Mouse (Mus musculus) CD8-positive naive resting alpha-beta T cell, adult 2 months (primary cell): ENCODE measurements around the gene 0610040J01Rik.
"Not testable (repeated sequence)": the region's sequence is repeated elsewhere in the genome, so short reads cannot be mapped to it uniquely, and the experiment has no call there.

ENCODE experiments used
- DNase-seq, 2 experiments: peaks; one replicate each; pipeline ENCODE4 v3.0.0; 2022; ENCODE audit warnings: low read depth in 2 of 2, low spot score in 2 of 2

Gene 0610040J01Rik

GRCm38 (mm10) chr5:63897001-63897819, 85.0 kb downstream of the 0610040J01Rik start:
- DNase-seq: not testable (repeated sequence)

DNA sequence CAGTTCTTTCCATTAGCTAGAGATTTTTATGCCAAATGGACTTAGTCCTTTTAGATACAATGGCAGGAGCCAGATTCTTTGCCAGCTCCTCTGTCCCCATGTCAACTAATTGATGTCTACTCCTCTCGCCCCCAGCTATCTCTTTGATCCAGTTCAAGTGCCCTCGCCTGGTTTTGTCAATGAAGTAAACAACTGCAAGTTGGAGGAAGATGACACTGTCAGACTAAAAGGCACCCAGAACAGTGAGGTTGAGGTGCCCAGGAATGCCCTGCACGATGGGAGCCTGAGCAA, 85.6 kb downstream of the 0610040J01Rik start:
- DNase-seq: no peak

GRCm38 (mm10) chr5:63903329-63903728, 91.2 kb downstream of the 0610040J01Rik start:
- no peak for DNase-seq

- peak; percentile 77 to 85 for DNase-seq
Measured at GRCm38 (mm10) chr5:63906149-63907093, 94.3 kb downstream of the 0610040J01Rik start.

- DNase-seq: no peak
Measured at GRCm38 (mm10) chr5:63907513-63907912, 95.3 kb downstream of the 0610040J01Rik start.

DNA sequence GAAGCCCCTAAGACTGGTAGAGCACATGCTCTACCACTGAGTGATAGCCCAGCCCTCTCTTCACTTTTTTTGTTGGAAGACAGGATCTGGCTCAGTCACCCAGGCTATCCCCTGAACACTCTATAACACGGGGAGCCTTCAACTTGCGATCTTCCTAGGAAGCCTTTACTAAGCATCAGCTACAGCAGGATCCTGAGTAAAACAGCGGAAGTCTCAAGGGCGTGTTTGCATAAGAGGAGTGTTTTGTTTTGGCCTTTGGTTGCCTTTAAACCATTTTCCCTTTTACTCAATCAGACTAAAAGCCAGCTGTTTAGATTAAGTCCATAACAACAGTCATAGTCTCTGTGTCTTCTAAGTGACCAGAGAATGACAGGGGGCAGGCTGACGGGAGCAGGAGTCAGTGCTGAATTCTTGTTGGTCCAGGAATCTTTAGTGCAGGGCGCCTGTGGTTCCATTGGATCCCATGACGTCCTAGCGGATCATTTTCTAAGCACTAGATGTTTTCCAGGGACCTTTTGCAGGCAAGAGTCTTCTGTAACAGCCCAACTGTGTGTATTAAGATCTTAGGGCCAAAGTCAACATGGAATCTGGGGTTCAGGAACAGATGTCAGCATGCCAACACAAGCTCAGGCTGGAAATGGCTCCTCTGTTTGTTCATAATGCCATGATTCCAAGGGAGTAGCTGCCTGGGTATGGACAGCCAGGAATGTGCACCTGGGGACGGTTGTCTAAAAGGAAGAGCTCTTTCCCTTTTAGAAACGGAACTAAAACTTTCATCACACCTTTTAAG, 98.2 kb downstream of the 0610040J01Rik start:
- no peak for DNase-seq

- no peak for DNase-seq
Measured at GRCm38 (mm10) chr5:63914896-63915295, 102.7 kb downstream of the 0610040J01Rik start.

- no peak for DNase-seq
Measured at GRCm38 (mm10) chr5:63916457-63917139, 104.4 kb downstream of the 0610040J01Rik start.

- DNase-seq: no peak
Measured at GRCm38 (mm10) chr5:63918201-63918600, 106.0 kb downstream of the 0610040J01Rik start.

DNA sequence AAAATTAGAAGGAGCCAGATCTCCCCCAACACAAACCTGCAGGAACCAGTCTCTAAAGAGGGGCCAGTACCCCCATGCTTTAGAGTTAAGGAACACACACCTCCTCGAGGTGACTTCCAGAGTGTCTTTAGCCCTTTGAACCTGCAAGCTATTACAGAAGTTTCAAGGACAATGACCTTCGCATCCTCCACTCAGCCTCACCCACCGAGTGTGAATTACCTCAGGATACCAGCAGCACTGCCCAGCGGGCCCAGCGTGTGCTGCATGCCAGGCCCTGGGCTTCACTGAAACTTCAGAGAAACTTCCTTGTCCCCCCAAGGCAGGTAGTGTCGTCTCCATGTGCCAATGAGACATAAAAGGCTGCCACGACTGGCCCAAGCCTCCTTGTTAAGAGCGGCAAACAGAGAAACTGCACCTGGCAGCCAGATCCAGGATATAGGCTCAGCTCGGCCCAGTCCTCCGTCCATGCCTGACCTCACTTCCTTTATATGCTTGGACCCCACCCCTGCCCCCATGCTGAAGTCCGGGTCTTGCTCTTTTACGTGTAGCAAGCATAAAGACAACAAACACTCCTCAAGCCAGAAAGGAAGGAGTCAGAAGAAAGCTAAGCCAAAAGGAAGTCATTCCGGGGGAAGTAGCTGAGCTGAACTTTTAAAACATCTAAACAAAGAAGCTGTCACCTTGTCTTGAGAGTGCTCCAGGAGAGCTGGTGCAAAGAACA, 111.3 kb downstream of the 0610040J01Rik start:
- no peak for DNase-seq

DNA sequence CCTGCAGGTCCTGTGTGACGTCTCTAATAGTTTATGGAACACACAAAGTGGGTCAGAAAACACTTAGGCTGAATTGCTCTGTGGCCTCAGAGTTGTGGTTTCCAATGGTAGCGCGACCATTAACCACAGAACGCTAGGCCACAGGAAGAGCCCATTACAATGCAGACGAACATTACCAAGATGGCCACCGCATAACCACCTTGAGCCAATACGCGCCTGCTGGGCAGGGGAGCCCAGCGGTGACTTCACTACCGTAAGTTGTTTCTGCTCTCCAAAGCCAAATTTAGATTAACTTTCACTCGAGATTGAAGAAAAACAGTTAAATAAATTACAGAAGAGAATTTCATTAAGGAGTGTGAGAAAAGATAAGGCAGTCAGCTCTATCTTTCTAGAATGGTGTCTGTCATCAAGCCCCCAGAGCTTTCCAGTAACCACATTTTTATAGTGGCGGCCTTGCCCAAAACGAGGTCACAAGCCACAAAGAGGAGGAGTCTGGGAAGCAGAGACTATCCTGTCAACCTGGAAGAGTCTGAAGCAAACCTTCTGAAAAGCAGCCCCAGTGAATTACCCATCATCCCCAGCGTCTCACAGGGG, 113.0 kb downstream of the 0610040J01Rik start:
- DNase-seq: no peak

DNA sequence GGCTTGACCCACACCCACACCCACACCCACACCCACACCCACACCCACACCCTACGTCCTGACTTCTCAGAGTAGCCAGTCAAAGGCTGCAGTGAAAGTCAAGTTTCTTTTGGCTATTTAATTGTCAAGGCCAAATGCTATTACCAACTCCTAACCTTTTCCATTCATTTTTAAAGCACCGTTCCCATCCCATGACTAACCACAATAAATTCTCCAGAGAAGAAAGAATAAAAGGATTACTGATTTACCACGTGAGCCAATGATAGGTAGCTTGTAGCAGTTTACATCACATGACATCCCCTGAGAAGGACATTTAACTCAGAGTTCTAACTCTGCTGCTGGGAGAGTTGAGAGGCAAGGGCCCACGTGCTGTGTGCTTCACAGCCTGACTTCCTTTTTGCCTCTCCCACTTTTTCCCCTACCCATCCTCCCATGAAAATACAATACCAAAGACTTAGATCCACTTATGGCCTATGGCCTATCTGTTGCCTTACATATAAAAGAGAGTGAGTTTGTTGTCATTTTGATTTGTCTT, 118.7 kb downstream of the 0610040J01Rik start:
- no peak for DNase-seq

DNA sequence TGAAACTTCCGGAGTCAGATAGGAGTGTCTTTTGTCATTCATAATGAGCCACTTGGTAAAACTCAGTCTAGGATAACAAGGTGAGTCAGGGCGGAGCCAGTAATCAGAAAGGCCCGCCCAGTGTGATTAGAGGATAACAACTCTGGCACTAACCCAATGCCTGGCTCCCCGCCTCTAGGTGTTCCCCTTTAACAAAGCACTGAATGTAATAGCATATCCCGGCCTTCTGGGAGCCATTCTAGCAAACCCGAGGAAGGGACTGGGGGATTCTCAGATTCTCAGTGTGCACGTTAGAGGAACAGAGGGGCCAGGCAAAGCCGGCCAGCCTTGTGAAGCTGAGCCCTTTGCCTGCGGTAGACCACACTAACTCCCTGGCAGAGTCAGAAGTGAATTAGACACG, 120.7 kb downstream of the 0610040J01Rik start:
- no peak for DNase-seq

DNA sequence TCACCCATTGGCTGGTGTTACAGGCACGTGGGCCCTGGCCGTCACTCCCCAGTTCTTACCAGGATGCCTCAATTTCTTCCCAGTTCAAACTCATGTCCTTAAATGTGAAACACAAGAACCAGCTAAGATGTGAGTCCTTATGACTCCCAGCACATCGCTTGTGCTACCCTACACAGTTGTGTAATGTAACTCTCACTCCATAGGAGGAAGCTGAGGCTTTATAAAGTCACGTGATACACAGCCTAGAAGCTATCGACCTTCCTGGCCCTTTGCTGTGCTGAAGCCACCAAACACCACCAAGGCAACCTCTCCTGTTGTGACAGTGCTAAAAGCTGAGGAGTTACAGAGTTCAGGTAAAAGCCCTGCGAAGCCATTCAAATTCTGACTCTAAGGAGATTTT, 123.4 kb downstream of the 0610040J01Rik start:
- DNase-seq: no peak

- DNase-seq: no peak
Measured at GRCm38 (mm10) chr5:63936740-63937139, 124.6 kb downstream of the 0610040J01Rik start.

GRCm38 (mm10) chr5:63938575-63938974, 126.4 kb downstream of the 0610040J01Rik start:
- DNase-seq: no peak

GRCm38 (mm10) chr5:63941891-63942290, 129.7 kb downstream of the 0610040J01Rik start:
- no peak for DNase-seq

GRCm38 (mm10) chr5:63943291-63943690, 131.1 kb downstream of the 0610040J01Rik start:
- no peak for DNase-seq

DNA sequence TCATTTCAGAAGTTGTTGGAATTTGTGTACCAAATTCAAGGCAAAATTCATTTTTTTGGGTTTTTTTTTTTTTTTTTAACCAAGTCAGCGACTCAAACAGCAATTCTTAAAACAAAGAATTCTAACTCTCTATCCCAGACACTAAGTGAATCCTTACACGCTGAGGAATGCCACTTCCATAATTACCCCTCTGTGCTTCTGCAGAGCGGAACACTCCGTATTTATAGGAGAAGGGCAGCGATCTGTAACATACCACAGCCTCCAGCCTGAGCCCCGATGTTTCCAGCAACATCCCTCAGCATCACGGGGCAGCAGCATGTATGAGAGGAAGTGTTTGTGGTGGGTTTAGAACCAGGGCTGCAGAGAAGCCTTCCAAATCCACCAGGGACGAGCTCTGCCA, 135.4 kb downstream of the 0610040J01Rik start:
- no peak for DNase-seq
